Mouse (Mus musculus): ENCODE measurements around the gene Grb2. TPM values are rescaled to one million over a fixed set of nuclear protein-coding genes. Genes with fewer than 3 reads are reported as not detected.

The Grb2 gene
- total and polyA plus RNA-seq, 2 experiments from 2014 or later: 68.0 to 159 TPM

GRCm38 (mm10) chr11:115595209-115595608 lies 113.2 kb downstream of the Grb2 start:
- Histone ChIP-seq H3K4me1 (ENCODE audit: insufficient read depth, low read length) (no peaks in the 10 kb centered on the region), H3K9me3 (ENCODE audit: low read length) (no peaks in the 10 kb centered on the region), H3K9ac (replicated peaks; ENCODE audit: low read length) (no peak overlapping the region), H3K36me3 (ENCODE audit: insufficient read depth, low read length) (peaks cover 44% of the 10 kb centered on the region), H3K27ac (no peak overlapping the region), H3K27me3 (ENCODE audit: insufficient read depth, low read length) (no peaks in the 10 kb centered on the region), H3K4me3 (ENCODE audit: low read length) (no peak overlapping the region), H3K4me2 (ENCODE audit: low read depth, low read length) (no peak overlapping the region)
- WGBS: 95% methylated on average over 3 of the region's 3 CpGs
- ATAC-seq: no peak
- no peak for TF ChIP-seq CTCF (IDR thresholded peaks at IDR 0.05; ENCODE audit: low read depth)
- DNase-seq (ENCODE audit: low spot score): no peak

Other genes with a start within 250 kb of the Grb2 start
- 0.10 TPM in 1 of 2 replicates, not detected in the other for gene Slc16a5, start 246.1 kb downstream of the Grb2 start, total RNA-seq (2014; rRNA removed)
- 0.30 and 0.66 TPM in 2 replicates for gene Slc16a5, start 246.1 kb downstream of the Grb2 start, polyA plus RNA-seq (2015; fragmentation: Nextera tagmentation; extraction: Ambion mirVana)
- gene Armc7, start 232.9 kb downstream of the Grb2 start, total RNA-seq (2014; rRNA removed): 9.9 and 11.8 TPM in 2 replicates
- gene Armc7, start 232.9 kb downstream of the Grb2 start, polyA plus RNA-seq (2015; fragmentation: Nextera tagmentation; extraction: Ambion mirVana): 10.7 and 11.0 TPM in 2 replicates
- gene Nt5c, start 216.7 kb downstream of the Grb2 start, total RNA-seq (2014; rRNA removed): 54.3 and 62.2 TPM in 2 replicates
- gene Nt5c, start 216.7 kb downstream of the Grb2 start, polyA plus RNA-seq (2015; fragmentation: Nextera tagmentation; extraction: Ambion mirVana): 129 and 130 TPM in 2 replicates
- gene Jpt1, start 194.2 kb downstream of the Grb2 start, total RNA-seq (2014; rRNA removed): 640 and 655 TPM in 2 replicates
- 966 and 1,016 TPM in 2 replicates for gene Jpt1, start 194.2 kb downstream of the Grb2 start, polyA plus RNA-seq (2015; fragmentation: Nextera tagmentation; extraction: Ambion mirVana)
- 474 and 477 TPM in 2 replicates for gene Sumo2, start 172.3 kb downstream of the Grb2 start, total RNA-seq (2014; rRNA removed)
- 981 and 1,003 TPM in 2 replicates for gene Sumo2, start 172.3 kb downstream of the Grb2 start, polyA plus RNA-seq (2015; fragmentation: Nextera tagmentation; extraction: Ambion mirVana)
- gene Nup85, start 144.2 kb downstream of the Grb2 start, total RNA-seq (2014; rRNA removed): 50.2 and 61.9 TPM in 2 replicates
- gene Nup85, start 144.2 kb downstream of the Grb2 start, polyA plus RNA-seq (2015; fragmentation: Nextera tagmentation; extraction: Ambion mirVana): 80.7 and 81.8 TPM in 2 replicates
- 33.6 and 45.9 TPM in 2 replicates for gene Mrps7, start 104.7 kb downstream of the Grb2 start, total RNA-seq (2014; rRNA removed)
- gene Mrps7, start 104.7 kb downstream of the Grb2 start, polyA plus RNA-seq (2015; fragmentation: Nextera tagmentation; extraction: Ambion mirVana): 78.8 and 86.7 TPM in 2 replicates
- 35.3 and 38.2 TPM in 2 replicates for gene Gga3, start 104.5 kb downstream of the Grb2 start, total RNA-seq (2014; rRNA removed)
- 16.1 and 16.9 TPM in 2 replicates for gene Gga3, start 104.5 kb downstream of the Grb2 start, polyA plus RNA-seq (2015; fragmentation: Nextera tagmentation; extraction: Ambion mirVana)
- 13.2 and 16.7 TPM in 2 replicates for gene Mif4gd, start 95.6 kb downstream of the Grb2 start, total RNA-seq (2014; rRNA removed)
- gene Mif4gd, start 95.6 kb downstream of the Grb2 start, polyA plus RNA-seq (2015; fragmentation: Nextera tagmentation; extraction: Ambion mirVana): 19.2 and 22.7 TPM in 2 replicates
- 29.0 and 29.5 TPM in 2 replicates for gene Slc25a19, start 80.3 kb downstream of the Grb2 start, total RNA-seq (2014; rRNA removed)
- 41.2 and 41.8 TPM in 2 replicates for gene Slc25a19, start 80.3 kb downstream of the Grb2 start, polyA plus RNA-seq (2015; fragmentation: Nextera tagmentation; extraction: Ambion mirVana)
- 42.4 and 42.6 TPM in 2 replicates for gene Tmem94, start 56.8 kb upstream of the Grb2 start, total RNA-seq (2014; rRNA removed)
- gene Tmem94, start 56.8 kb upstream of the Grb2 start, polyA plus RNA-seq (2015; fragmentation: Nextera tagmentation; extraction: Ambion mirVana): 12.5 and 16.1 TPM in 2 replicates
- gene Caskin2, start 105.0 kb upstream of the Grb2 start, total RNA-seq (2014; rRNA removed): 24.4 and 39.2 TPM in 2 replicates
- 7.7 and 8.0 TPM in 2 replicates for gene Caskin2, start 105.0 kb upstream of the Grb2 start, polyA plus RNA-seq (2015; fragmentation: Nextera tagmentation; extraction: Ambion mirVana)
- 22.5 and 34.6 TPM in 2 replicates for gene Tsen54, start 106.1 kb upstream of the Grb2 start, total RNA-seq (2014; rRNA removed)
- 18.0 and 18.8 TPM in 2 replicates for gene Tsen54, start 106.1 kb upstream of the Grb2 start, polyA plus RNA-seq (2015; fragmentation: Nextera tagmentation; extraction: Ambion mirVana)
- 1.6 and 2.1 TPM in 2 replicates for gene Llgl2, start 115.5 kb upstream of the Grb2 start, total RNA-seq (2014; rRNA removed)
- 1.5 and 1.8 TPM in 2 replicates for gene Llgl2, start 115.5 kb upstream of the Grb2 start, polyA plus RNA-seq (2015; fragmentation: Nextera tagmentation; extraction: Ambion mirVana)
- 0.29 and 0.63 TPM in 2 replicates for gene Myo15b, start 149.8 kb upstream of the Grb2 start, total RNA-seq (2014; rRNA removed)
- gene Myo15b, start 149.8 kb upstream of the Grb2 start, polyA plus RNA-seq (2015; fragmentation: Nextera tagmentation; extraction: Ambion mirVana): 0.20 and 0.45 TPM in 2 replicates
- 2.0 and 2.5 TPM in 2 replicates for gene Smim5, start 191.4 kb upstream of the Grb2 start, total RNA-seq (2014; rRNA removed)
- gene Smim5, start 191.4 kb upstream of the Grb2 start, polyA plus RNA-seq (2015; fragmentation: Nextera tagmentation; extraction: Ambion mirVana): 2.7 and 3.7 TPM in 2 replicates
- not detected in 2 replicates for gene Smim6, start 203.4 kb upstream of the Grb2 start, total RNA-seq (2014; rRNA removed)
- 0.35 and 0.43 TPM in 2 replicates for gene Smim6, start 203.4 kb upstream of the Grb2 start, polyA plus RNA-seq (2015; fragmentation: Nextera tagmentation; extraction: Ambion mirVana)
- 46.4 and 52.8 TPM in 2 replicates for gene Sap30bp, start 224.7 kb upstream of the Grb2 start, total RNA-seq (2014; rRNA removed)
- 39.2 and 42.8 TPM in 2 replicates for gene Sap30bp, start 224.7 kb upstream of the Grb2 start, polyA plus RNA-seq (2015; fragmentation: Nextera tagmentation; extraction: Ambion mirVana)
- 11.4 and 14.3 TPM in 2 replicates for gene Recql5, start 224.9 kb upstream of the Grb2 start, total RNA-seq (2014; rRNA removed)
- gene Recql5, start 224.9 kb upstream of the Grb2 start, polyA plus RNA-seq (2015; fragmentation: Nextera tagmentation; extraction: Ambion mirVana): 7.9 and 9.9 TPM in 2 replicates

All from hindbrain, postnatal 0 days (tissue).